Mouse (Mus musculus) liver, adult 2 months (tissue): ENCODE results near the gene Peli3. TPM values are rescaled to one million over a fixed set of nuclear protein-coding genes. Genes with fewer than 3 reads are reported as not detected.
A peak's percentile ranks its signal among the peaks of the same experiment; 100 is the strongest.
"Not testable (repeated sequence)": the region's sequence is repeated elsewhere in the genome, so short reads cannot be mapped to it uniquely, and the experiment has no call there.

Experiments used
- DNase-seq: peaks from one replicate; pipeline ENCODE4 v3.0.0-alpha.2; 2011; ENCODE audit warnings: low read depth, low spot score; ENCODE audit errors: extremely low read depth
- H3K27ac ChIP-seq: fragments of 200-500 bp; replicated peaks from 2 replicates; pipeline ENCODE4 v1.5.1; 2012; ENCODE audit warnings: low read depth, mild to moderate bottlenecking, control low read depth, inconsistent platforms, low read length; ENCODE audit not compliant: insufficient read depth
- H3K27me3 ChIP-seq: fragments of 200-500 bp; 2 replicates; pipeline ENCODE4 v1.6.1; 2012; ENCODE audit warnings: mild to moderate bottlenecking, moderate library complexity, low read length, inconsistent platforms; ENCODE audit not compliant: control insufficient read depth, insufficient read depth
- H3K36me3 ChIP-seq: fragments of 200-500 bp; 2 replicates; pipeline ENCODE4 v1.6.1; 2012; ENCODE audit warnings: low read length, inconsistent platforms; ENCODE audit not compliant: control insufficient read depth, insufficient read depth
- H3K4me1 ChIP-seq: fragments of 200-500 bp; 2 replicates; pipeline ENCODE4 v1.6.1; 2011; ENCODE audit warnings: low read length; ENCODE audit not compliant: control insufficient read depth, insufficient read depth
- H3K4me3 ChIP-seq: fragments of 200-500 bp; 2 replicates; pipeline ENCODE4 v1.5.1; 2011; ENCODE audit warnings: low read depth, mild to moderate bottlenecking, control low read depth, low read length, moderate library complexity; ENCODE audit not compliant: insufficient read depth
- H3K79me2 ChIP-seq: fragments of 200-500 bp; 2 replicates; pipeline ENCODE4 v1.6.1; 2012; ENCODE audit warnings: inconsistent platforms, mild to moderate bottlenecking, low read length, moderate library complexity; ENCODE audit not compliant: control insufficient read depth, insufficient read depth
- H3K9ac ChIP-seq: fragments of 200-500 bp; 2 replicates; pipeline ENCODE4 v1.6.1; 2012; ENCODE audit warnings: low read depth, mild to moderate bottlenecking, control low read depth, inconsistent platforms, low read length
- CTCF ChIP-seq: fragments of 200-500 bp; IDR thresholded peaks from 2 replicates; pipeline ENCODE4 v1.5.1; 2011; ENCODE audit warnings: low read depth, low read length, control low read depth
- POLR2A ChIP-seq: fragments of 200-500 bp; IDR thresholded peaks from 2 replicates; pipeline ENCODE4 v1.6.1; 2011; ENCODE audit warnings: low read length, control low read depth; ENCODE audit not compliant: insufficient read depth; ENCODE audit errors: extremely low read depth
- WGBS: fragments of 180-500 bp; shearing (Covaris S2); methylation state at CpG from one replicate; pipeline ENCODE4 v1.1.7; 2018; 5-methylcytosine and 5-hydroxymethylcytosine counted together
- polyA plus RNA-seq: library from polyadenylated mRNA; depleted of rRNA; stranded (reverse); fragments of >200 nt; gene quantifications from 2 replicates; pipeline ENCODE4 v1.2.3, GENCODE M21; 2012
- total RNA-seq: library from RNA; depleted of rRNA; stranded (reverse); fragments of >200 nt; gene quantifications from 2 replicates; pipeline ENCODE4 v1.2.3, GENCODE M21; 2014

Peli3 gene
- total and polyA plus RNA-seq, 2 experiments: 1.0 to 2.6 TPM

GRCm38 (mm10) chr19:4981767-4982166 is 38.8 kb upstream of the Peli3 start:
- no peaks in the 10 kb centered on the region for H3K27me3 ChIP-seq
- no peak overlapping the region for H3K4me3 ChIP-seq
- no peaks in the 10 kb centered on the region for H3K79me2 ChIP-seq
- no peaks in the 10 kb centered on the region for H3K36me3 ChIP-seq
- H3K27ac ChIP-seq: no peak overlapping the region
- H3K9ac ChIP-seq: no peak overlapping the region
- peak; percentile 54 for DNase-seq
- TF ChIP-seq CTCF (peak; percentile 54; the same call in 1 of the 2 replicates), POLR2A (no peak)
- no peaks in the 10 kb centered on the region for H3K4me1 ChIP-seq

- Histone ChIP-seq H3K9ac (no peak overlapping the region), H3K79me2 (no peaks in the 10 kb centered on the region), H3K4me1 (no peaks in the 10 kb centered on the region), H3K27me3 (no peaks in the 10 kb centered on the region), H3K36me3 (peaks cover 7% of the 10 kb centered on the region), H3K4me3 (no peak overlapping the region), H3K27ac (no peak overlapping the region)
- 90% methylated on average over 2 of the region's 2 CpGs for WGBS
- TF ChIP-seq CTCF (peak; percentile 55), POLR2A (no peak)
- DNase-seq: peak; percentile 16
Measured at GRCm38 (mm10) chr19:4968236-4968635, 25.3 kb upstream of the Peli3 start.

DNA sequence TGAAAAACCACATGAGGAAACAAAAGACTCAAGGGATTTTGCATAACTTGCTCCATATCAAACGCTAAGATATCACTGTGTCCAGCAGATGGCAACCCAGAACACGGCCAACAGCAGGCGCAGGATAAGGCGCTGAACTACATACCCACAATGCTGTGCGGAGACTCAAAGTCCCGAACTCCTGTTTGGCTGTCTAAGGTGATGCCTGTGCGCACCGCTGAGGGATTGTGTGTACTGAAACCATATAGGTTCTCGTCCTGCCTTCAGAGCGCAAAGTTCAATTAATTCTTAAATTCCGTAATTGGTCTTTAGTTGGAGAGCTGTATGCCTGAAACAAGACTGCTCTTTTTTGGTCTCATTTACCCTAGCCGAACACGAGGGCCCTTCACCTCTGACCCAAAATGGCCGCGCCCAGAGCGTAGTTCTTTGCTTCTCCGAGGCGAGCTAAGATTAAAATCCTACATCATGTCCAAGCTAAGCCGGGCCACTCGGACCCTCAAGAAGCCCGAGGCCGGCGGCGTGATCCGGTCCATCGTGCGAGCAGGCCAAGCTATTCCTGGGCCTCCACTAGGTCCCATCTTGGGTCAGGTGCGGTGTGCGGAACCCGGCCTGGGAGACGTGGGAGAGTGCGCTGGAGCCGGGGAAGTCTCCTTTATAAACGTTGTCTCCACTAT is 19.1 kb upstream of the Peli3 start, which contains the start of gene Mrpl11:
Gene Mrpl11 (plus strand): TSS at position 220 of the 674 bp plus-strand sequence.
- peaks cover 1% of the 10 kb centered on the region; the same call in 1 of the 2 replicates for H3K4me1 ChIP-seq
- peaks cover 7% of the 10 kb centered on the region for H3K36me3 ChIP-seq
- peak within 1 kb of the TSS; percentile 84 for H3K9ac ChIP-seq
- no peaks in the 10 kb centered on the region for H3K79me2 ChIP-seq
- H3K4me3 ChIP-seq: peak within 1 kb of the TSS; percentile 95
- WGBS: under 1% methylated on average over 34 of the region's 34 CpGs
- peak; percentile 93 for DNase-seq
- no peaks in the 10 kb centered on the region for H3K27me3 ChIP-seq
- H3K27ac ChIP-seq: peak within 1 kb of the TSS; percentile 58
- TF ChIP-seq POLR2A: no peak
- TF ChIP-seq CTCF: peak; percentile 89

- not testable (repeated sequence) for H3K36me3 ChIP-seq, H3K4me1 ChIP-seq, H3K27me3 ChIP-seq, H3K27ac ChIP-seq, H3K79me2 ChIP-seq, DNase-seq, H3K9ac ChIP-seq, H3K4me3 ChIP-seq
- 87% methylated on average over 9 of the region's 9 CpGs for WGBS
Measured at GRCm38 (mm10) chr19:4948641-4949040, 5.7 kb upstream of the Peli3 start.

DNA sequence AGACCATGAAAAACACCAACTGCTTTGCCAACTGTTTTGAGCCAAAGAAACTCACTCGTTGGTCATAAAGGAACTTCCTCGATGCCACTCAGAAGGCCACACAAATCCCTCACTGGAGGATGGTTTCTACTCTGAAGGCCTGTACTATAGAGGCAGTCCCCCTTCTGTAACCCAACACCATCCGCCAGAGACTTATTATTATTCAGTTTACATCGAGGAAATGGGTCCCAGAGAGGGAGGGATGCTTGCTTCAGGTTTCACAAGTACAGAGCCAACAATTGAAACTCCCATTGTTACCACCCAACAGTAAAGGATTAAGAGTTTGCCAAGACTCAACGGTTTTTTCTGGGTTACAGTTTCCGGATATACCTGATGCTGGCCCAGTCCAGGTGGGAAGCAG is 2.6 kb upstream of the Peli3 start:
- no peaks in the 10 kb centered on the region for H3K79me2 ChIP-seq
- TF ChIP-seq POLR2A: no peak
- no peak for TF ChIP-seq CTCF
- H3K4me3 ChIP-seq: no peak overlapping the region
- H3K36me3 ChIP-seq: no peaks in the 10 kb centered on the region
- no peak overlapping the region for H3K27ac ChIP-seq
- peaks cover 6% of the 10 kb centered on the region; the same call in 1 of the 2 replicates for H3K4me1 ChIP-seq
- H3K9ac ChIP-seq: no peak overlapping the region
- WGBS: 56% methylated on average over 6 of the region's 6 CpGs
- no peak for DNase-seq
- H3K27me3 ChIP-seq: no peaks in the 10 kb centered on the region

DNA sequence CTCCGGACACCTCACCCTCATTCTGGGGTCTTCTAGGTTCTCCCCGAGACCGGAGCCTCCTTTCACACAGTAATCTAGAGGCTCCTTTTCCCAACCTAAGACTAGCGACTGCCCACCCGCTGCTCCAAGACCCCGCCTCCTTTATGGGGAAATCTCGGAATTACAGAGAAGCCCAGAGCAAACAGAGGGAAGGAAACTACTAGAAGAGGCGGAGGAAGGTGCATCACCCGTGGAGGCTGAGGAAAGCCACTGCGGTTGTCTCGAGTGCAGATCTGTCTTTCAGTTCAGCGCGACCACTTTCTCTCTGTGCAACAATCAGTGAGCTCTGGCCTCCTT is 294 bp upstream of the Peli3 start:
- WGBS: 4% methylated on average over 13 of the region's 13 CpGs
- no peaks in the 10 kb centered on the region for H3K27me3 ChIP-seq
- H3K4me3 ChIP-seq: peak overlapping the region; percentile 8; the same call in 1 of the 2 replicates
- DNase-seq: no peak
- H3K9ac ChIP-seq: peak overlapping the region; percentile 39; the same call in 1 of the 2 replicates
- TF ChIP-seq POLR2A (no peak), CTCF (no peak)
- H3K79me2 ChIP-seq: no peaks in the 10 kb centered on the region
- H3K36me3 ChIP-seq: no peaks in the 10 kb centered on the region
- no peak overlapping the region for H3K27ac ChIP-seq
- peaks cover 6% of the 10 kb centered on the region; the same call in 1 of the 2 replicates for H3K4me1 ChIP-seq
